Mouse (Mus musculus) midbrain, embryonic 13.5 days (tissue): ENCODE measurements around the gene Sgk1. TPM values are rescaled to one million over a fixed set of nuclear protein-coding genes. Genes with fewer than 3 reads are reported as not detected.
A peak's percentile ranks its signal among the peaks of the same experiment; 100 is the strongest.
"Not testable (repeated sequence)": the region's sequence is repeated elsewhere in the genome, so short reads cannot be mapped to it uniquely, and the experiment has no call there.

Source experiments
- ATAC-seq: fragments of 200-750 bp; cut with Nextera tagmentation; 2 replicates; pipeline ENCODE4 v1.8.0; 2017; ENCODE audit warnings: mild to moderate bottlenecking, moderate TSS enrichment, moderate library complexity
- H3K27ac ChIP-seq: fragments of 300-500 bp; sonication (generic); 2 replicates; pipeline ENCODE4 v1.5.1; 2015; ENCODE audit warnings: inconsistent platforms, mild to moderate bottlenecking, moderate library complexity
- H3K27me3 ChIP-seq: fragments of 300-500 bp; sonication (generic); 2 replicates; pipeline ENCODE4 v1.6.1; 2015; ENCODE audit warnings: mild to moderate bottlenecking, inconsistent platforms
- H3K36me3 ChIP-seq: fragments of 300-500 bp; sonication (generic); 2 replicates; pipeline ENCODE4 v1.6.1; 2015; ENCODE audit warnings: mild to moderate bottlenecking, inconsistent platforms
- H3K4me1 ChIP-seq: fragments of 300-500 bp; sonication (generic); replicated peaks from 2 replicates; pipeline ENCODE4 v1.6.1; 2015; ENCODE audit warnings: inconsistent platforms
- H3K4me2 ChIP-seq: fragments of 300-500 bp; sonication (generic); replicated peaks from 2 replicates; pipeline ENCODE4 v1.6.1; 2015; ENCODE audit warnings: moderate library complexity, mild to moderate bottlenecking, inconsistent platforms
- H3K4me3 ChIP-seq: fragments of 300-500 bp; sonication (generic); replicated peaks from 2 replicates; pipeline ENCODE4 v1.5.1; 2015; ENCODE audit warnings: mild to moderate bottlenecking, inconsistent platforms
- H3K9ac ChIP-seq: fragments of 300-500 bp; sonication (generic); replicated peaks from 2 replicates; pipeline ENCODE4 v1.6.1; 2015; ENCODE audit warnings: mild to moderate bottlenecking, inconsistent platforms
- H3K9me3 ChIP-seq: fragments of 300-500 bp; sonication (generic); 2 replicates; pipeline ENCODE4 v1.6.1; 2016; ENCODE audit warnings: mild to moderate bottlenecking, inconsistent platforms
- WGBS: fragments of 180-500 bp; shearing (Covaris S2); methylation state at CpG from one replicate; pipeline ENCODE4 v1.1.7; 2015; 5-methylcytosine and 5-hydroxymethylcytosine counted together
- polyA plus RNA-seq: library from polyadenylated mRNA; unstranded; fragments of >200 nt; fragmentation: Nextera tagmentation; extraction: Ambion mirVana; gene quantifications from 2 replicates; pipeline ENCODE4 v1.2.1, GENCODE M21; 2015

Sgk1 gene
- polyA plus RNA-seq, 1 experiment from 2014 or later: 36.7 TPM

DNA sequence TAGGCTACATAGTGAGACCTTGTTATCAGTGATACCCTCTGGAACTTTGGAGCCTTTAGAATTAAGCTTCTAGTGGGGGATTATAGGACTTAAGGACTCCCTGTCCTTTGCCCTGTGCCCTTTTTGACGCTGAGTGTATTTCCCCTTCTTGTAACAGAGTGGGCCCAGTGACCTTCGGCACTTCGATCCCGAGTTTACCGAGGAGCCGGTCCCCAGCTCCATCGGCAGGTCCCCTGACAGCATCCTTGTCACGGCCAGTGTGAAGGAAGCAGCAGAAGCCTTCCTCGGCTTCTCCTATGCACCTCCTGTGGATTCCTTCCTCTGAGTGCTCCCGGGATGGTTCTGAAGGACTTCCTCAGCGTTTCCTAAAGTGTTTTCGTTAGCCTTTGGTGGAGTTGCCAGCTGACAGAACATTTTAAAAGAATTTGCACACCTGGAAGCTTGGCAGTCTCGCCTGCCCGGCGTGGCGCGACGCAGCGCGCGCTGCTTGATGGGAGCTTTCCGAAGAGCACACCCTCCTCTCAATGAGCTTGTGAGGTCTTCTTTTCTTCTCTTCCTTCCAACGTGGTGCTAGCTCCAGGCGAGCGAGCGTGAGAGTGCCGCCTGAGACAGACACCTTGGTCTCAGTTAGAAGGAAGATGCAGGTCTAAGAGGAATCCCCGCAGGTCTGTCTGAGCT lies 116.7 kb downstream of the Sgk1 start:
- Histone ChIP-seq H3K27me3 (no peaks in the 10 kb centered on the region), H3K9ac (no peak overlapping the region), H3K27ac (no peak overlapping the region), H3K4me3 (no peak overlapping the region), H3K36me3 (peaks cover 26% of the 10 kb centered on the region), H3K4me2 (peak overlapping the region; percentile 27), H3K4me1 (peaks cover 10% of the 10 kb centered on the region; the same call in 1 of the 2 replicates), H3K9me3 (no peaks in the 10 kb centered on the region)
- no peak for ATAC-seq
- 83% methylated on average over 28 of the region's 28 CpGs for WGBS

DNA sequence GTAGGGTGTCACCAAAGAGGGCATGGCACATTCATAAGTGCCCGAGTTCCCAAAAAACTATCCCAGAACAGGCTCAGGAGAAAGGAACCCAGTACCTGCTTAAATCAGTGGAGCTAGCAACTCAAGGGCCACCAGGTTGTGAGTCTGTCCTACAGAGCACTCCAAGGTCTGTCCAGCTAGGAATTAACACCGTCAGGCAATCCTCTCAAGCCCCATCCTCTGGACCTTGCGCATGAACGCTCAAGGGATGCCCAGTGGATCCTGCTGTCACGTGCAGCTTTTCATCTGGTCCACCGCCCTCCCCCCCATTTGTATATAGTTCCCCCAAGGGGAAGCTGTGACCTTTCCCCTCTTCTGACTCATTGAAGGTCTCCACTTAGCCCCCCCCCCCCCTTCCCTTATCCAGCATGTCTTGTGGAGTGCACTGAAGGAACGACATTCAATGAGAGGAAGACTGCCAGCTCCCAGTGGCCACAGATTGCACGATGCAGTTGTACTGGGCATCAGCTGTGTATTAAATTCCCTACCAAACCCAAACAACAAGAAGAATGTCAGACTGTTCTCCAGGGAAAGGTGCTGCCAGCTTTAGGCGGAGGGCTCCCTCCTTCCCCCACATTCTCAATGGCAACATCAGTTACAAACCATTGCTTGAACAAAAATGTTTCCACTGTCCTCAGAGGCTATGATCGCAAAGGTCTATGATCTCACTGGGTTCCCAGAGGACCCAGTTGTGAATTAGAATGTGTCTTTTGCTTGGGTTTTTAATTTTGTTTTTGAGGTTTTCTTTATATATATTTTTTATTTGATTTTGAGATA lies 118.7 kb downstream of the Sgk1 start:
- H3K36me3 ChIP-seq: peaks cover 26% of the 10 kb centered on the region
- WGBS: 56% methylated on average over 10 of the region's 10 CpGs
- no peaks in the 10 kb centered on the region for H3K9me3 ChIP-seq
- H3K4me1 ChIP-seq: 0 out of 2 replicates have a peak, but pooled peaks cover 10% of the 10 kb centered on the region
- H3K4me3 ChIP-seq: no peak overlapping the region
- H3K4me2 ChIP-seq: no peak overlapping the region
- no peak overlapping the region for H3K9ac ChIP-seq
- no peaks in the 10 kb centered on the region for H3K27me3 ChIP-seq
- no peak overlapping the region for H3K27ac ChIP-seq
- ATAC-seq: no peak

DNA sequence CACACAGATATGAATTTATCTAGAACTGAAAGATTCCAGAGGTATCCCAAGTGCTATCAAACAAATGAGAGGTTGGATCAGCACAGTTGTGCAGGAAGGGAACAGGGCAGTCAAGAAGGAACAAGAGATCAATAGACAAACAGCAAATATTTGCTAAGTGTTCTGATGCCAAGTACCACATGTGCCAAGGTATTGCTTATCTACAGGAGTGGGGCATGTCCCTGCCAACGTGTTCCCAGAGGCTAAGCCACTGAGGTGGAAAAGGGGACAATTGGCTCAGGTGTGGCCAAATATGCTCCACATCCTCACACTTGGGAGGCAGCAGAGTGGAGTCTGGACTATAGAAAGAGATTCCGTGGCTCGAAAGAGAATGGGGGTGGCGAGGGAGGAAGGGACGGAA lies 119.6 kb downstream of the Sgk1 start:
- no peak overlapping the region for H3K4me2 ChIP-seq
- 76% methylated on average over 4 of the region's 5 CpGs for WGBS
- no peaks in the 10 kb centered on the region for H3K27me3 ChIP-seq
- peaks cover 22% of the 10 kb centered on the region for H3K36me3 ChIP-seq
- H3K9ac ChIP-seq: no peak overlapping the region
- no peak overlapping the region for H3K27ac ChIP-seq
- ATAC-seq: no peak
- H3K4me1 ChIP-seq: 0 out of 2 replicates have a peak, but pooled peaks cover 10% of the 10 kb centered on the region
- H3K4me3 ChIP-seq: no peak overlapping the region
- H3K9me3 ChIP-seq: no peaks in the 10 kb centered on the region

DNA sequence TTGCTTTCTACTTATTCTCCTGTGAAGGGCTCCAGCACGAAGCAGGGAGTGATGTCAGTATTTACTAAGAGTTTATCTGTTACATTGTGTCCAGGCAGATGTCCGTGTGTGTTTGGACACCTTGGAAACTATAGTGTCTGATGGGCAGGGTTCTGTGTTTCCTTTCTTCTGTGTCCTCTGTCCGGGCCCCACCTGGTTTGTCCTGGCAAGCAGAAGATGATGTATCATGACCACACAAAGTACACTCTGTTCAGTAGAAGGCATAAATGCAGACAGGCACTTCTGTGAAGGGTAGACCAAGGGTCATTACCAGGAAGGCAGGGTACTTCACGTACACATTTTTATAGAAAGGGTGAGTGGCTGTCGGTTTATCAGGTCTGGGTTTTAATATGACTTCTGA lies 122.8 kb downstream of the Sgk1 start:
- Histone ChIP-seq H3K4me1 (no peaks in the 10 kb centered on the region), H3K9ac (no peak overlapping the region), H3K4me3 (no peak overlapping the region), H3K27me3 (no peaks in the 10 kb centered on the region), H3K27ac (no peak overlapping the region), H3K9me3 (no peaks in the 10 kb centered on the region), H3K36me3 (no peaks in the 10 kb centered on the region), H3K4me2 (no peak overlapping the region)
- WGBS: 89% methylated on average over 5 of the region's 5 CpGs
- ATAC-seq: no peak

DNA sequence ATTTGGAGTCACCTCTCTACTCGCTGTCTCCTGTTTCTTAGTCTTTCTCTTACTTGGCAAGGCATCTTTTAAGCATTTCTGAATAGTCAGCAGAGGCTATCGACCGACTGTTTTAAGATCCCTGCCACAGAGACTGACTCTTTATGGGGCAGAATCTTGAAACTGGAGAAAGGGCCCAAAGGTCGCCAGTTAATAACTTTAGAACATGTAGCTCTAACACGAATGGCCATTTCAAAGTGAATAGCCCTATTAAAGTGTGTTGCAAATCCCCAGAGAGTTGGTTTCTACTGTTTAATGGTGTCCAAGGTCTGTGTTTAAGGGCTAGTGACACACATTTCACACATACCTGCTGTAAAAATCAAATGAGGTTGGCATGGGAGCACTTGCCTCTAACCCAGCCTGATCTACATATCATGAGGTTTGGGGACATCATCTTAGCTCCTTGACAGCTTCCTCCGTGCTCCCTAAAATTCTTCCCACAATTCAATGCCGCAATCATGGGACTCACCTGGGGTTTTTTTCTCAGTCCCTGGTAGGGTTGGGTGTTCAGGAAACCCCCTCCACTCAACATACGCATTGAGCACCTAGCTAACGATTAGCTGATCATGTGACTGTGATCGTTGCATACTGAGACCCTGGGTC lies 125.3 kb downstream of the Sgk1 start:
- Histone ChIP-seq H3K27me3 (no peaks in the 10 kb centered on the region), H3K4me3 (no peak overlapping the region), H3K27ac (no peak overlapping the region), H3K9me3 (no peaks in the 10 kb centered on the region), H3K36me3 (no peaks in the 10 kb centered on the region), H3K4me1 (no peaks in the 10 kb centered on the region), H3K4me2 (no peak overlapping the region), H3K9ac (no peak overlapping the region)
- 89% methylated on average over 10 of the region's 10 CpGs for WGBS
- no peak for ATAC-seq

DNA sequence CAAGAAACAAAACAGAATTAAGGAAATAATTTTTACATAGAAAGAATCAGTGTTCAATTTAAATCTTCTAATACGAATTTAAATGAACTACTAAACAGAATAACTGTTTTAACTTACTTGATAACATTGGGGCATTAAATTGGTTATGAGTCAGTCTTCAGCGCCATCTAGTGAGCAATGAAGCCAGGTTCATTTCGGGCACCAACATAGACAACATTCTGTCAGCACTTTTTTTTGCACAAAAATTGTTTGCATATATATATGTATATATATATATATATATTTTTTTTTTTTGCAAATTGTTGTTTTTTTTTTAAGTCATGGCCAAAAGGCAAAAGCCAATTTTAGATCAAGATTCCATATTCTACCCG lies 125.8 kb downstream of the Sgk1 start:
- WGBS: 45% methylated on average over 4 of the region's 4 CpGs
- no peak overlapping the region for H3K4me2 ChIP-seq

DNA sequence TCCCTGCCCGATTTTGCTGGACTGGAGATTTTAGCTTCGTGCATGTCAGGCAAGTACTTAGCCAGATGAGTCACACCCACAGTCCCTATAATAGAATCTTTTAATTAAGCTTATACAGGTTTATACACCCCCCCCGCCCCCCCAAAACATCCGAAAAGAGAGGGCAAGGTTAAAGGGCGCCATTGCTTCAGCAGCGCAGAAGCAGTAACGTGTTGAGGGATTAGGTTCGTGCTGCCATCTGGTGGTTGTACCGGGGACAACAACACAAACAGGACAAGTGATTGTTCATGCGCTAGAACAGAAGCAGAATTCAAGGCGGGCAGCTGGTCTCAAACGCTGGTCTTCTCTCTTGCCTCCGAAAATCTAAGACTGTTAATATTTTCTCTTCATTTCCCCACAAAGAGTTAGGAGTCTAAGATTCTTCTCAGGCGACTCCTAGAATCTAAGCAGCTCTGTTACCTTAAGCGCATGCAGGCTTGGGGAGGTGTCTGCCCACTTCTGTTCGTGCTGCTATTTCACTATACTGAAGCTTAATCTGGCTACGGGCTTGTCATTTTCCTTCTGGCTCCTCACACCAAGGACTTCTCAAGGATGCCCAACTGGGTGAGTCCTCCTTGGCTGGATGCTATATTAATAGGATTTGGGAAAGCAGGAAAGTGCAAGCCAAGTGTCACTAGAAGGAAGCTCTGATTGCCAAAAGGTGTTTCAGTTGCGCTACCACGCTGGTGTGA lies 128.3 kb downstream of the Sgk1 start:
- no peaks in the 10 kb centered on the region; the same call in 1 of the 2 replicates for H3K27me3 ChIP-seq
- H3K4me2 ChIP-seq: no peak overlapping the region
- no peaks in the 10 kb centered on the region for H3K4me1 ChIP-seq
- H3K4me3 ChIP-seq: no peak overlapping the region
- H3K36me3 ChIP-seq: no peaks in the 10 kb centered on the region
- no peak overlapping the region for H3K9ac ChIP-seq
- WGBS: 43% methylated on average over 19 of the region's 19 CpGs
- ATAC-seq: peak; percentile 59
- no peaks in the 10 kb centered on the region for H3K9me3 ChIP-seq
- no peak overlapping the region for H3K27ac ChIP-seq

More for the DNA sequence above, 125.8 kb downstream of the Sgk1 start:
- no peaks in the 10 kb centered on the region for H3K27me3 ChIP-seq
- H3K27ac ChIP-seq: no peak overlapping the region
- ATAC-seq: no peak
- no peak overlapping the region for H3K9ac ChIP-seq
- H3K36me3 ChIP-seq: no peaks in the 10 kb centered on the region
- H3K9me3 ChIP-seq: no peaks in the 10 kb centered on the region
- no peak overlapping the region for H3K4me3 ChIP-seq
- no peaks in the 10 kb centered on the region for H3K4me1 ChIP-seq

DNA sequence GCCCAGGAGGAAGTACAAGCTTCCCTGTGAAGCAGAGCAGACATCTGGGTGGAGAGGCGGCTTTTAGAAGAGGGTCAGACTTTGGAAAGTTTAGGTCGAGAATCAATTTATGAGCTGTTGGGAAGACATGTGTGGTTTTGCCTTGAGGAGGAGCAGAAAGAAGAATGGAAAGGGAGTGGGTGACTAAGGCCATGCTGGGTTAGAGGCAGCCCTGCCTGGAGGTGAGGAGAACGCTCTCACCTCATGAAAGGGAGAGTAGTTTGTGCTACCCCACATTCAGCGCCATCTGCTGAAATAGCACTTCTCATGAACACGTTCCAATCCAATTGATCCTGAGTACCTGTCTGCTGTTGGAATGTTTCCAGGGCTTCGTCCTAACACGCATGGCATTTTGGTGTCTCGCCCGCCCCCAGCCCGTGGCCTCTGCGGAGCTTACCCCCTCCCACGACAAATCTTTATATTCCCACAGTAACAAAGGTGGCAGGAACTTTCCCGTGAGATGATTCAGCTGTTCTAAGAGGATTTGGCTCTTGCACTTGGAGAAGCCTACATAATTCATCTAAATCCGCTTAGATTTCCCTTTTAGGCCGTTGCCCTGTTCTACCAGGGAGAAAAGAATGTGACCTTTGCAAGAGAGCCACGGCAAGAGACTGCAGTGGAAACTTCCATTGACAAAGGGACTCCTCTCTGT lies 135.6 kb downstream of the Sgk1 start:
- 0 out of 2 replicates have a peak, but pooled peaks cover 7% of the 10 kb centered on the region for H3K4me1 ChIP-seq
- no peak overlapping the region for H3K27ac ChIP-seq
- peak; percentile 58 for ATAC-seq
- no peaks in the 10 kb centered on the region; the same call in 1 of the 2 replicates for H3K27me3 ChIP-seq
- H3K9me3 ChIP-seq: no peaks in the 10 kb centered on the region
- no peak overlapping the region for H3K9ac ChIP-seq
- no peaks in the 10 kb centered on the region for H3K36me3 ChIP-seq
- no peak overlapping the region for H3K4me2 ChIP-seq
- H3K4me3 ChIP-seq: no peak overlapping the region
- WGBS: 35% methylated on average over 16 of the region's 16 CpGs

DNA sequence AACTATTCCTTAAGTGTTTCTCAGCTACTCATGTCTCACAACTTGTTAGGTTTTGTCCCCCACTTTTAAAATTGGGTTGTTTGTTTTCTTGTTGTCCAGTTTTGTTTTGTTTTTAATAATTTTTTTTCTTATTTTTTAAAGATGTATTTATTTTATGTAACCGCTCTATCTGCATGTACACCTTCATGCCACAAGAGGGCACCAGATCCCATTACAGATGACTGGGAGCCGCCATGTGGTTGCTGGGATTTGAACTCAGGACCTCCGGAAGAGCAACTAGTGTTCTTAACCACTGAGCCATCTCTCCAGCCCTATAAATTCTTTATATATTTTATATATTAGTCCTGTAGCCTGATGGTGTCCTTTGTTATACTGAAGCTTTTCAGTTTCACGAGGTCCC lies 136.6 kb downstream of the Sgk1 start:
- Histone ChIP-seq H3K4me1 (0 out of 2 replicates have a peak, but pooled peaks cover 7% of the 10 kb centered on the region), H3K27ac (no peak overlapping the region), H3K36me3 (no peaks in the 10 kb centered on the region), H3K9me3 (no peaks in the 10 kb centered on the region), H3K4me3 (no peak overlapping the region), H3K4me2 (no peak overlapping the region), H3K9ac (no peak overlapping the region), H3K27me3 (no peaks in the 10 kb centered on the region; the same call in 1 of the 2 replicates)
- 93% methylated on average over 4 of the region's 4 CpGs for WGBS
- ATAC-seq: no peak

DNA sequence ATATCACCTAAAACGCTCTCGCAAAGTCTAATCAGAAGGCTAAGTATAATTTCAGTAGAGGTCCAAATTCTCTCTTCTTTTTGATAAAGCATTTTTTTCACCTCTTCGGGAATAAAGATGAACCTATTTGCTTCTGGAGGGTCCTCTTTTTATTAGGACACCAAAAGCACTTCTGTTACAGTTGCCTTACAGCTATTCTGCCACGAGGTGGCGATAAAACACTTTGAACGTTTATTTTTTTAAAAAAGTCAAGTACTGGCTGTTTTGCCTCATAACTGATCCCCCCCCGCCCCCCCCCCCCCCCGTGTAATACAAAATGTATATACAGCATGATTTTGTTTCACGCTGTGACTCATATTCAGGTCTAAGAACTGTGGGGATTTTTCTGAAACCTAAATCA lies 152.3 kb downstream of the Sgk1 start:
- Histone ChIP-seq H3K4me3 (no peak overlapping the region), H3K36me3 (no peaks in the 10 kb centered on the region), H3K4me1 (no peaks in the 10 kb centered on the region), H3K27me3 (no peaks in the 10 kb centered on the region), H3K9ac (no peak overlapping the region), H3K9me3 (no peaks in the 10 kb centered on the region; the same call in 1 of the 2 replicates), H3K27ac (no peak overlapping the region), H3K4me2 (no peak overlapping the region)
- WGBS: 11% methylated on average over 9 of the region's 9 CpGs
- no peak for ATAC-seq

DNA sequence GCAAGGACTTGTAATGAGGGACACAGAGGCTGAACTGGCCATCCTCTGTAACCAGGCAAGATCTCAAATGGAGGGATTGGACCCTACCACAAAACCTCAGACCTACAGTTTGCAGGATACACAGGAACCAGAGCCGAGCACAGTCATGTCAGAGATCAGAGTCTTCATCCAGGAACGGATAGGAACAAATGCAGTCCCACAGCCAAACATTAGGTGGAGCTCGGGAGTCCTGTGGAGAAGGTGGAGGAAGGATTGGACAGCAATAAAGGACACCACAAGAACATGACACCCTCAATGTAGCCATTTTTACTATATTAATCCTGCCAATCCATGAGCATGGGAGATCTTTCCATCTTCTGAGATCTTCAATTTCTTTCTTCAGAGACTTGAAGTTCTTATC lies 154.3 kb downstream of the Sgk1 start:
- 10% methylated on average over 3 of the region's 3 CpGs for WGBS
- not testable (repeated sequence) for H3K4me1 ChIP-seq, ATAC-seq, H3K9ac ChIP-seq, H3K9me3 ChIP-seq, H3K4me3 ChIP-seq, H3K27me3 ChIP-seq, H3K4me2 ChIP-seq, H3K36me3 ChIP-seq, H3K27ac ChIP-seq
